Mouse (Mus musculus): Measurements from ENCODE around the gene Rab31. TPM values are rescaled to one million over a fixed set of nuclear protein-coding genes. Genes with fewer than 3 reads are reported as not detected.
A peak's percentile ranks its signal among the peaks of the same experiment; 100 is the strongest.

Rab31 gene
- polyA plus RNA-seq (2015; fragmentation: Nextera tagmentation; extraction: Ambion mirVana) = 36.3 and 36.7 TPM in 2 replicates

DNA sequence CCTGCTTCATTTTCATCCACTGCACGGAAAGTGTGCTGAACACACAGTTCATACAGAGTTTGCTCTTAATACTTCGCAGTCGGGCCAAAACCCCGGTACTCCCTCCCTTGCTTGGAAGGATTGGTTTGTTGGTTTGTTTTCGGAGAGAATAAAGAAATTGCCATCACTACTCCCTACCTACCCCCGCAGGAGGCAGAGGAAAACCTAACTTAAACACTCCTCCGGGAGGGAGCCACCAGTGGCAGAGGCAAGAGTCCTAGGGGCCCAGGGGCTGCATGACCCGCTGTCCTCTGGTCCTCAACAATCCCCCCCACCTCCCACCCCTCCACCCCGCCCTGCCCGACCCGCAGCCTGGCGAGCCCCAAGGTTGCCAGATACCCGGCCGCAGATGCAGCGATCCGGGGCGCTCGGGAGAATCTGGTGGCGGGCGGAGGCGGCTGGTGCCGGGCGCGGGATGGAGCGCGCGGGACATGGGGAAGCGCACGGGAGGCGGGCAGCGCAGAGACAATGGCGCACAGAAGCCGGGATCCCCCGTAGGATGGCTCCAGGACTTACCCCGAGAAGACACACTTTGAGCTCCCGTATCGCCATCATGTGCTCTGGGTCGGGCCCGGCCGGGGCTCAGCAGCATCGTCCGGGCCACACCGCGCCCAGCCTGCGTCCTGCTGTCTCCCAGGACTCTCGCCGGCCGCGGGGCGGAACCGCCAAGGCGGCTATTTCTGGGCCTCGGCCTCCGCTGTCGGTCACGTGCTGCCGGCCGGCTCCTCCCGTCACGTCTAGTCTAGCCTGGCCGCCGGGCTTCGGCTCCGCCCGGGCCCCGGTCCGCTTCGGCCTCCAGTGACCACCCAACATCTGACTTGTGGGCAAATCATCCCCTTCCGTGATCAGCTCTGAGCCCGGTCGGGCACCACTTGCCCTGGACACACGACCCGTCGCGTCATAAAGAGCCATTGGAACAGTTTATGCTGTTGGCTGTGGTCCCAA is at the start of gene Rab31:
TSS of gene Rab31 (minus strand) at position 802 of the 984 bp plus-strand sequence.
- H3K4me1 ChIP-seq = peaks cover 28% of the 10 kb centered on the region
- peak within 1 kb of the TSS; percentile 74 for H3K9ac ChIP-seq
- peak; percentile 85 for ATAC-seq (ENCODE audit: borderline replicate concordance, extremely low read depth, low FRiP score, low TSS enrichment)
- no peaks in the 10 kb centered on the region for H3K9me3 ChIP-seq
- H3K36me3 ChIP-seq = no peaks in the 10 kb centered on the region
- H3K27ac ChIP-seq = peak within 1 kb of the TSS; percentile 25; the same call in 1 of the 2 replicates
- H3K27me3 ChIP-seq = no peaks in the 10 kb centered on the region
- 0% methylated on average over 61 of the region's 75 CpGs for WGBS
- peak within 1 kb of the TSS; percentile 96 for H3K4me2 ChIP-seq
- H3K4me3 ChIP-seq = peak within 1 kb of the TSS; percentile 63

GRCm38 (mm10) chr17:65820197-65820596 is 47.6 kb upstream of the Rab31 start:
- 75% methylated on average over 5 of the region's 5 CpGs for WGBS
- Histone ChIP-seq H3K36me3 (peaks cover 68% of the 10 kb centered on the region), H3K9ac (no peak overlapping the region), H3K27me3 (no peaks in the 10 kb centered on the region), H3K27ac (no peak overlapping the region), H3K4me3 (no peak overlapping the region), H3K9me3 (no peaks in the 10 kb centered on the region), H3K4me2 (no peak overlapping the region), H3K4me1 (no peaks in the 10 kb centered on the region)
- ATAC-seq (ENCODE audit: borderline replicate concordance, extremely low read depth, low FRiP score, low TSS enrichment) = no peak

GRCm38 (mm10) chr17:65813763-65814162 is 41.2 kb upstream of the Rab31 start:
- H3K4me1 ChIP-seq = no peaks in the 10 kb centered on the region
- no peaks in the 10 kb centered on the region for H3K9me3 ChIP-seq
- no peak overlapping the region for H3K9ac ChIP-seq
- H3K36me3 ChIP-seq = peaks cover 73% of the 10 kb centered on the region
- WGBS = 86% methylated on average over 8 of the region's 8 CpGs
- H3K4me3 ChIP-seq = no peak overlapping the region
- H3K4me2 ChIP-seq = no peak overlapping the region
- no peaks in the 10 kb centered on the region for H3K27me3 ChIP-seq
- no peak for ATAC-seq (ENCODE audit: borderline replicate concordance, extremely low read depth, low FRiP score, low TSS enrichment)
- no peak overlapping the region for H3K27ac ChIP-seq

DNA sequence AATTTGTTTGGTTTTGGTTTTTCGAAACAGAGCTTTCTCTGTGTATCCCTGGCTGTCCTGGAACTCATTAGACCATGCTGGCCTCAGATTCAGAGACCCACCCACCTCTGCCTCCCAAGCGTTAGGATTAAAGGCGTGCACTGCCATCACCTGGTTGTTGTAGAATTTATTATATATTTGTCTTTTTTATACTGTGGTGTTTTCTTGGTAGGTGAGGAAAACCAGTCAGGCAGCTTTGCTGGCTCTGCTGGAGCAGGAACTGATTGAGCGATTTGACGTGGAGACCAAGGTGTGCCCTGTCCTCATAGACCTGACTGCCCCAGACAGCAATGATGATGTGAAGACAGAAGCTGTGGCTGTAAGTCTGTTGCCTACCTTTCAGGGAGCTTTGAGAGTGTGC is 38.5 kb upstream of the Rab31 start:
- H3K27me3 ChIP-seq = no peaks in the 10 kb centered on the region
- H3K27ac ChIP-seq = no peak overlapping the region
- ATAC-seq (ENCODE audit: borderline replicate concordance, extremely low read depth, low FRiP score, low TSS enrichment) = no peak
- H3K4me2 ChIP-seq = no peak overlapping the region
- H3K9me3 ChIP-seq = no peaks in the 10 kb centered on the region
- no peaks in the 10 kb centered on the region for H3K4me1 ChIP-seq
- H3K9ac ChIP-seq = no peak overlapping the region
- no peak overlapping the region for H3K4me3 ChIP-seq
- peaks cover 51% of the 10 kb centered on the region for H3K36me3 ChIP-seq
- WGBS = 74% methylated on average over 5 of the region's 5 CpGs

DNA sequence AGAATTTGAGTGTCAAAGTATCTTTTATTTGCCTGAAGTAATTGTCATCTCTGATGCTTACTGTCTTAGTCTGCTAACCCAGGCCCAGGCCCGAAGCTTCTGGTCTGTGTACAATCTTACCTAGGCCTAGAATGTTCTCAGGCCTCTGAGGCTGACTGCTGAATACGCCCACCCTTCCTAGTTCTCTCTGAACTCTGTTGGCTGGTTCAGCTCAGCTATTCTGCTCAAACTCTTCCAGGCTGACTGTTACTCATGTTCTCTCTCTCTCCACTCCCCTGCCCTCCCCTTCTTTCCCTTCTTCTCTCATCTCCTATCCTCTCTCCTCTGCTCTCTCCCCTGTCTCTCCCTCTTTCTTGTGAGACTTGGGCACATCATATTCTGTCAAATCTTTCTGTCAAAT is 33.9 kb upstream of the Rab31 start:
- H3K4me1 ChIP-seq = 0 out of 2 replicates have a peak, but pooled peaks cover 3% of the 10 kb centered on the region
- no peak overlapping the region for H3K9ac ChIP-seq
- H3K4me2 ChIP-seq = no peak overlapping the region
- ATAC-seq (ENCODE audit: borderline replicate concordance, extremely low read depth, low FRiP score, low TSS enrichment) = no peak
- no peaks in the 10 kb centered on the region for H3K9me3 ChIP-seq
- WGBS = 75% methylated on average over 2 of the region's 2 CpGs
- no peak overlapping the region for H3K4me3 ChIP-seq
- H3K27me3 ChIP-seq = no peaks in the 10 kb centered on the region
- H3K27ac ChIP-seq = no peak overlapping the region
- H3K36me3 ChIP-seq = peaks cover 21% of the 10 kb centered on the region

DNA sequence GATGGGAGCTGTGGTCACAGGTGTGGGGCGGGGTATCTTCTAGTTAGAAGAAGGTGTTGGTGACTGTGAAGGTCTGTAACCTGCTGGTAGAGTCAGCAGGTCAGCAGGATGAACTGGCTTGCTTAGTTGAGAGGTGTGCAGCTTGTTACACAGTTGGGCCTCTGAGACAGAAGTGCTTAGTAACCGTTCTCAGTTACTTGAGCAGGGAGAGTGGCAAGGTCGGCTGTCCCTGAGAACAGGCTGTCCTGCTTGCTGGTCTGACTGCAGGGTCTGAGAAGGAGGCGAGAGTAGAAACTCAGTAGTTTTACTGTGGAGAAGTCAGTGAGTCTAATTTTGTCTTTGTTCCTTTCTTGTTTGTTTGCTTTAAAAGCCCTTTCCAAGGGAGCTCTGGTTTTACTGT is 33.4 kb upstream of the Rab31 start:
- Histone ChIP-seq H3K36me3 (peaks cover 17% of the 10 kb centered on the region), H3K27ac (no peak overlapping the region), H3K4me1 (0 out of 2 replicates have a peak, but pooled peaks cover 3% of the 10 kb centered on the region), H3K27me3 (no peaks in the 10 kb centered on the region), H3K9me3 (no peaks in the 10 kb centered on the region), H3K4me3 (no peak overlapping the region), H3K9ac (no peak overlapping the region), H3K4me2 (no peak overlapping the region)
- no peak for ATAC-seq (ENCODE audit: borderline replicate concordance, extremely low read depth, low FRiP score, low TSS enrichment)
- 64% methylated on average over 4 of the region's 4 CpGs for WGBS

DNA sequence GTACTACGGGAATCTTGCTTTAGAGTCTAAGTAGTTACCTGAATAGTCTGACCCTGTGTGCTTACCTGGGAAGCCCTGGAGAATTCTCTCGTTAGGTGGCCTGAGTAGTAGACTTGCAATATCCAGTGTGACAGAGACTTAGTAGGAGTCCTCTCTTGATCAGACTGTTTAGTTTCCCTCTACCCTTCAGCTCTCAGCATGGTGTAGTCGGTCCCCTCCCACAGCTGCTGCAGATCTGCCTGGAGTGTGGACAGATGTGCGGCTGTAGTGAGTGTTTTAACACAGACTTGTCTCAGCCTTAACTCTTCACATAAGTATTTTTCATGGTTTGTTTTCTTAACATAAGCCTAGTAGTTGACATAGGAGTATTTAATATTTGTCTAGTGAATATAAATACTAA is 29.5 kb upstream of the Rab31 start:
- H3K4me3 ChIP-seq = no peak overlapping the region
- peaks cover 8% of the 10 kb centered on the region for H3K36me3 ChIP-seq
- ATAC-seq (ENCODE audit: borderline replicate concordance, extremely low read depth, low FRiP score, low TSS enrichment) = no peak
- WGBS = 78% methylated on average over 4 of the region's 4 CpGs
- no peaks in the 10 kb centered on the region for H3K27me3 ChIP-seq
- H3K4me2 ChIP-seq = no peak overlapping the region
- no peaks in the 10 kb centered on the region for H3K9me3 ChIP-seq
- peaks cover 3% of the 10 kb centered on the region; the same call in 1 of the 2 replicates for H3K4me1 ChIP-seq
- no peak overlapping the region for H3K9ac ChIP-seq
- H3K27ac ChIP-seq = no peak overlapping the region

DNA sequence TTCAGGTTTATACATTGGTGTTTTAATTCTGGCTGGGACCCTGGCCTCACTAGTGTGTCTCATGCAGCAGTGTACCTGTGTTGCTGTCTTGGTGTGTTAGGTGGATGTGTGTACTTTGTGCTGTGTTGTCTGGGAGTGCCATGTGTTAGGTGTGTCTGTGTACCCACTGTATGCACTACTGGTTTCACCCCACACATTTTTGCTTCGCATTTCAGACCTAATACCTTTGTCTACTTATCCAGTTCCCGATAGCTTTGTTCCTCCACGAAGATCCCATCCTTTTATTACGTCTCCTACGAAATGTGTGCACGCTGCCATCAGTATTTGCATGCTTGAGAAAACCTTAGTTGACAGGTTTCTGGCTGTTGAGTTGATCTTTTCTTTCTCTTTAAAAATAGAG is 27.9 kb upstream of the Rab31 start:
- Histone ChIP-seq H3K9ac (no peak overlapping the region), H3K36me3 (peaks cover 8% of the 10 kb centered on the region), H3K27me3 (no peaks in the 10 kb centered on the region), H3K4me1 (peaks cover 3% of the 10 kb centered on the region; the same call in 1 of the 2 replicates), H3K27ac (no peak overlapping the region), H3K9me3 (no peaks in the 10 kb centered on the region), H3K4me2 (no peak overlapping the region), H3K4me3 (no peak overlapping the region)
- 90% methylated on average over 6 of the region's 6 CpGs for WGBS
- no peak for ATAC-seq (ENCODE audit: borderline replicate concordance, extremely low read depth, low FRiP score, low TSS enrichment)

DNA sequence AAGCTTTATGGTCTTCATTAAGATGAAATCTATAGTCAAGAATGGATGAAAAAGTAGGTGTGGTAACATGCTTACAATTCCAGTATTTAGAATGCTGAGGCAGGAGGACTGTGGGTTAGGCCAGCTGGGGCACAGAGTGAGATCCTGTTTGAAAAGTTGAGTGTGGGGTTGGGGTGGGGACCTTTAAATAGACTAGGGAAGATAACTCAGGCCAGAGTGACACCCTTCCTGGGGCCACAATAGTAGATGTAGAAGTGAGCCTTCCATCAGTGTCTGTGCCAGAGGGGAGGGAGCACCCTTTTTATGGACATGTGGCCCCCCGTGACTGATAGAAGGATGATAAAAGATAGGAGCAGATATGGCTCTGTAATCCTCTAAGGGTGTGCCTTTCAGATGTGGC is 26.8 kb upstream of the Rab31 start:
- Histone ChIP-seq H3K9me3 (no peaks in the 10 kb centered on the region), H3K4me1 (peaks cover 3% of the 10 kb centered on the region; the same call in 1 of the 2 replicates), H3K9ac (no peak overlapping the region), H3K4me3 (no peak overlapping the region), H3K4me2 (no peak overlapping the region), H3K36me3 (peaks cover 3% of the 10 kb centered on the region), H3K27ac (no peak overlapping the region), H3K27me3 (no peaks in the 10 kb centered on the region)
- WGBS = 74% methylated on average over 1 of the region's 1 CpGs
- no peak for ATAC-seq (ENCODE audit: borderline replicate concordance, extremely low read depth, low FRiP score, low TSS enrichment)

GRCm38 (mm10) chr17:65798446-65798845 is 25.9 kb upstream of the Rab31 start:
- H3K9me3 ChIP-seq = no peaks in the 10 kb centered on the region
- 45% methylated on average over 4 of the region's 4 CpGs for WGBS
- no peaks in the 10 kb centered on the region; the same call in 1 of the 2 replicates for H3K36me3 ChIP-seq
- H3K27ac ChIP-seq = no peak overlapping the region
- ATAC-seq (ENCODE audit: borderline replicate concordance, extremely low read depth, low FRiP score, low TSS enrichment) = no peak
- H3K4me1 ChIP-seq = peaks cover 3% of the 10 kb centered on the region; the same call in 1 of the 2 replicates
- H3K9ac ChIP-seq = no peak overlapping the region
- no peaks in the 10 kb centered on the region for H3K27me3 ChIP-seq
- no peak overlapping the region for H3K4me2 ChIP-seq
- no peak overlapping the region for H3K4me3 ChIP-seq

- H3K27ac ChIP-seq = no peak overlapping the region
- no peak for ATAC-seq (ENCODE audit: borderline replicate concordance, extremely low read depth, low FRiP score, low TSS enrichment)
- 83% methylated on average over 7 of the region's 7 CpGs for WGBS
- no peaks in the 10 kb centered on the region; the same call in 1 of the 2 replicates for H3K4me1 ChIP-seq
- H3K36me3 ChIP-seq = no peaks in the 10 kb centered on the region; the same call in 1 of the 2 replicates
- no peaks in the 10 kb centered on the region for H3K9me3 ChIP-seq
- H3K27me3 ChIP-seq = no peaks in the 10 kb centered on the region
- no peak overlapping the region for H3K9ac ChIP-seq
- H3K4me3 ChIP-seq = no peak overlapping the region
- no peak overlapping the region for H3K4me2 ChIP-seq
These were observed 23.5 kb upstream of the Rab31 start for GRCm38 (mm10) chr17:65796056-65796455.

Measured in lung, embryonic 15.5 days (tissue).